Mouse (Mus musculus) megakaryocyte, embryonic 14.5 days (primary cell): Measurements from ENCODE around the gene Pllp.

Experiments
- FLI1 ChIP-seq: IDR thresholded peaks from 2 replicates; pipeline ENCODE4 v1.6.1; 2012; ENCODE audit warnings: low read length, inconsistent platforms, mixed read lengths
- GATA1 ChIP-seq: IDR thresholded peaks from 3 replicates; pipeline ENCODE4 v1.6.1; 2012; ENCODE audit warnings: mixed read lengths, low read length, inconsistent platforms, borderline replicate concordance

GRCm38 (mm10) chr8:94684287-94684686 is 11.8 kb downstream of the Pllp start:
- TF ChIP-seq GATA1 (no peak), FLI1 (no peak)
